Mouse (Mus musculus): ENCODE measurements at regions not wholly inside any gene's neighbourhood (a gene's known extent, or its start where the extent isn't known, plus 50 kb on each side); places are given as distances from the start of the nearest gene placed in this dataset.

DNA sequence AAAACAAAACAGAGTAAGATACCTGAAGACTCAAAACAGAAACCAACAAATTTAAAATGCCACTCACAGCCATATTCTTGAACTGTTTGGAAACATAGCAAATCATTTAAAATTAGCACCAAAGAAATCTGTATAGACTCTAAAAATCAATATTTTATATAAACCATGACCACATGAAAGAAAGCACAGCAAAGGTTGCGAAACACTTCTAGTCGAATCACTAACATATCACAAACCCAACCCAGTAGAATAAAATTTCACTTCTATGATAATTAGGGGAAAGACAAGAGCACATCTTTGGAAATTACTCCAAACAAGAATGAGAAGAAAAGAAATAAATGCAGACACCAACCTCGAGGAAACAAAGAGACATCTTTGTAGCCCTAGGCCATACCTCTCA, 630.0 kb upstream of the Sox9 start:
- no peak for TF ChIP-seq EP300 (IDR thresholded peaks at IDR 0.05; ENCODE audit: low read depth)
- TF ChIP-seq CTCF (IDR thresholded peaks at IDR 0.05; ENCODE audit: low read depth), result no peak
